8 mouse cellular contexts compared by ENCODE assay signal in genomic region chr4:150745529-150746429, GRCm38 (mm10).
DNase-seq lines count a peak whose midpoint lies in the region; ATAC-seq and TF ChIP-seq lines count a peak whose summit lies in the region.

No protein-coding gene starts in this region.

- H3K4me1 ChIP-seq in heart, embryonic 15.5 days (replicated peaks): peaks cover 29% of the 10 kb centered on the region
- peaks cover 34% of the 10 kb centered on the region for H3K4me1 ChIP-seq in kidney, embryonic 16.5 days (ENCODE audit: insufficient read depth, low read length)
- peaks cover 9% of the 10 kb centered on the region; the same call in 1 of the 2 replicates for H3K4me1 ChIP-seq in lung, postnatal 0 days (ENCODE audit: insufficient read depth, low read depth, low read length)
- peaks cover 27% of the 10 kb centered on the region for H3K4me1 ChIP-seq in stomach, embryonic 14.5 days (ENCODE audit: control insufficient read depth, insufficient read depth, low read length)

- H3K27me3 ChIP-seq in heart, embryonic 15.5 days: no peaks in the 10 kb centered on the region
- no peaks in the 10 kb centered on the region for H3K27me3 ChIP-seq in kidney, embryonic 16.5 days (ENCODE audit: insufficient read depth, low read length)
- no peaks in the 10 kb centered on the region for H3K27me3 ChIP-seq in lung, postnatal 0 days (replicated peaks; ENCODE audit: insufficient read depth, low read length)
- H3K27me3 ChIP-seq in stomach, embryonic 14.5 days (ENCODE audit: control insufficient read depth, insufficient read depth, low read length): no peaks in the 10 kb centered on the region

- peak; percentile 64; the same call in 1 of the 2 replicates for ATAC-seq in heart, embryonic 15.5 days (replicated peaks; ENCODE audit: insufficient number of reproducible peaks, insufficient read depth, low FRiP score, low read depth)
- ATAC-seq in kidney, embryonic 16.5 days (ENCODE audit: low FRiP score, low TSS enrichment): peak; percentile 78
- peak; percentile 63 for ATAC-seq in lung, postnatal 0 days
- peak; percentile 50; the same call in 1 of the 2 replicates for ATAC-seq in stomach, embryonic 14.5 days (ENCODE audit: insufficient number of reproducible peaks, insufficient read depth, low FRiP score, low read depth)

- H3K27ac ChIP-seq in heart, embryonic 15.5 days: peak overlapping the region; percentile 70
- H3K27ac ChIP-seq in kidney, embryonic 16.5 days (ENCODE audit: low read length): peak overlapping the region; percentile 90
- peak overlapping the region; percentile 64 for H3K27ac ChIP-seq in lung, postnatal 0 days (ENCODE audit: low read length)
- H3K27ac ChIP-seq in stomach, embryonic 14.5 days (ENCODE audit: low read length): peak overlapping the region; percentile 85; the same call in 1 of the 2 replicates

- no peaks in the 10 kb centered on the region for H3K36me3 ChIP-seq in heart, embryonic 15.5 days
- no peaks in the 10 kb centered on the region for H3K36me3 ChIP-seq in kidney, embryonic 16.5 days (ENCODE audit: insufficient read depth, low read length)
- H3K36me3 ChIP-seq in lung, postnatal 0 days (ENCODE audit: insufficient read depth, low read length): no peaks in the 10 kb centered on the region
- H3K36me3 ChIP-seq in stomach, embryonic 14.5 days (ENCODE audit: control insufficient read depth, insufficient read depth, low read length): no peaks in the 10 kb centered on the region

- TF ChIP-seq CTCF in lung, postnatal 0 days (IDR thresholded peaks at IDR 0.05): no peak

- TF ChIP-seq EP300 in lung, postnatal 0 days (IDR thresholded peaks at IDR 0.05): peak; percentile 72

- H3K4me2 ChIP-seq in heart, embryonic 15.5 days: no peak overlapping the region
- no peak overlapping the region for H3K4me2 ChIP-seq in kidney, embryonic 16.5 days (replicated peaks; ENCODE audit: low read depth, low read length)
- H3K4me2 ChIP-seq in lung, postnatal 0 days (replicated peaks; ENCODE audit: low read depth, low read length): no peak overlapping the region
- H3K4me2 ChIP-seq in stomach, embryonic 14.5 days (replicated peaks; ENCODE audit: low read depth, low read length): no peak overlapping the region

- no peak overlapping the region for H3K9ac ChIP-seq in heart, embryonic 15.5 days
- H3K9ac ChIP-seq in kidney, embryonic 16.5 days (replicated peaks; ENCODE audit: low read length): peak overlapping the region; percentile 51; the same call in 1 of the 2 replicates
- H3K9ac ChIP-seq in lung, postnatal 0 days (replicated peaks; ENCODE audit: low read depth): no peak overlapping the region
- H3K9ac ChIP-seq in stomach, embryonic 14.5 days (replicated peaks; ENCODE audit: low read depth, low read length): no peak overlapping the region

- 46% methylated on average over 7 of the region's 7 CpGs for WGBS in heart, embryonic 15.5 days
- 34% methylated on average over 7 of the region's 7 CpGs for WGBS in kidney, embryonic 16.5 days
- WGBS in lung, postnatal 0 days: 31% methylated on average over 7 of the region's 7 CpGs
- WGBS in stomach, embryonic 14.5 days: 35% methylated on average over 7 of the region's 7 CpGs

- H3K9me3 ChIP-seq in heart, embryonic 15.5 days (replicated peaks): no peaks in the 10 kb centered on the region
- no peaks in the 10 kb centered on the region for H3K9me3 ChIP-seq in kidney, embryonic 16.5 days (ENCODE audit: low read length)
- no peaks in the 10 kb centered on the region for H3K9me3 ChIP-seq in lung, postnatal 0 days (ENCODE audit: low read length)
- H3K9me3 ChIP-seq in stomach, embryonic 14.5 days (ENCODE audit: control insufficient read depth, low read depth, low read length): no peaks in the 10 kb centered on the region

- no peak overlapping the region for H3K4me3 ChIP-seq in heart, embryonic 15.5 days
- H3K4me3 ChIP-seq in kidney, embryonic 16.5 days (ENCODE audit: low read length): no peak overlapping the region
- H3K4me3 ChIP-seq in lung, postnatal 0 days (ENCODE audit: low read depth, low read length): no peak overlapping the region
- H3K4me3 ChIP-seq in stomach, embryonic 14.5 days (ENCODE audit: low read depth, low read length): no peak overlapping the region

- peak; percentile 49 for DNase-seq in testis, postnatal 14 days (ENCODE audit: low spot score)
- no peak for DNase-seq in testis, postnatal 10 days (ENCODE audit: low spot score)
- peak; percentile 21 to 52 for DNase-seq in cerebellum, postnatal 25 days
- peak; percentile 94 for DNase-seq in lung, postnatal 0 days (ENCODE audit: low spot score)
- no peak for DNase-seq in adrenal gland, postnatal 4 days (ENCODE audit: low spot score in 2 of 2)

Comparison
In these comparisons a context has a peak if more than half of its experiments do, and no peak if none do; other contexts are left out.
1. DNase-seq: peak in testis, postnatal 14 days (single experiment), cerebellum, postnatal 25 days (2 of 2) and lung, postnatal 0 days (single experiment); none in testis, postnatal 10 days (single experiment) and adrenal gland, postnatal 4 days (0 of 2).
2. Peak in every context shown above with its lines, with median percentiles within 50 percentile points of each other: ATAC-seq and H3K27ac ChIP-seq.